Mouse (Mus musculus): ENCODE results near the gene Lrrc1. TPM values are rescaled to one million over a fixed set of nuclear protein-coding genes. Genes with fewer than 3 reads are reported as not detected.

Lrrc1 gene
- polyA plus RNA-seq, 1 experiment from 2014 or later = 10.6 TPM

DNA sequence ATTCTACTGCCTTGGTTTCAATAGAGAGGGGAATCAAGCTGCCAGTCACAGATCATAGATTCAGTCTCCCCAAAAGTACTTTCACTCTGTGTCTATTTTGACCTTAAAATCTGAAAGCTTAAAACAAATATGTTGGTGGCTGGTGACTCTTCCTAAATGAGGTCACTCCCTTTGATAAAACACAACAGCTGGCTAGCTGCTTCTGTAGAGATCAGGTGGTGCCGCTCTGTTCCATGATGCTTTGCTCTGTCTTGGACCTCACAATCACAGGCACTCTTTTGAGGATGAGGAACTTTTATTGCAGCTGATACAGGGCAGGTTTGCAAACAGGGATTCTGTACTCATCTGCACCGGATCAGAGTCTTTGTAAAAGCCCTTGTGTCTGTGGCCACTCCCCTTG, 8.8 kb upstream of the Lrrc1 start:
- H3K27me3 ChIP-seq (replicated peaks; ENCODE audit: control insufficient read depth, insufficient read depth, low read length) = no peaks in the 10 kb centered on the region
- ATAC-seq (no peak), DNase-seq (ENCODE audit: low spot score) (no peak)
- H3K36me3 ChIP-seq (ENCODE audit: control insufficient read depth, insufficient read depth, low read length) = no peaks in the 10 kb centered on the region
- H3K9me3 ChIP-seq (replicated peaks; ENCODE audit: control insufficient read depth, low read length) = no peaks in the 10 kb centered on the region
- H3K27ac ChIP-seq (ENCODE audit: low read depth, low read length) = no peak overlapping the region
- WGBS = 71% methylated on average over 2 of the region's 2 CpGs
- no peak overlapping the region for H3K9ac ChIP-seq (ENCODE audit: low read length)
- H3K4me1 ChIP-seq (ENCODE audit: control insufficient read depth, insufficient read depth, low read length) = no peaks in the 10 kb centered on the region
- no peak overlapping the region for H3K4me2 ChIP-seq (ENCODE audit: low read length)
- H3K4me3 ChIP-seq (ENCODE audit: low read depth, low read length) = no peak overlapping the region

DNA sequence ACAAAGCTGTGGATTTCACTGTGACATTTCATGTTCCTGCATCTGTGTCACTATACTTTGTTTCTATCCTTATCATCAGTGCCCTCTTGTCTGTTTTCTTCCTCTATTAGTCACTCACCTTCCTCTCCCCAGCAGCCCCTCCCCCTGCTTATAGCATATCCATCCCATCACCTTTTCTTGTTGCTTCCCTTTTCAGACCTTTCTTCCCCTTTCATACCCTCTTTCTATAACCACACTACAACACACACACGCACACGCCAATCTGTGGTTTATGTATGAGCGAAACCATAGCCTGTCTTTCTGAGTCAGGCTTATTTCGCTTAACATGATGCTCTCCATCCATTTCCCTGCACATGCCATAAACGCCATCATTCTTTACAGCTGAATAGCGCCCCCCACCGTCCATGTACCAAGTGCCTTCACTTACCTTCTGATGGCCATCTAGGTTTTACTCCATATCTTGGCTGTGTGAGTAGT, 6.4 kb upstream of the Lrrc1 start:
- no peaks in the 10 kb centered on the region for H3K36me3 ChIP-seq (ENCODE audit: control insufficient read depth, insufficient read depth, low read length)
- DNase-seq (ENCODE audit: low spot score) (no peak), ATAC-seq (no peak)
- H3K4me3 ChIP-seq (ENCODE audit: low read depth, low read length) = no peak overlapping the region
- no peaks in the 10 kb centered on the region for H3K4me1 ChIP-seq (ENCODE audit: control insufficient read depth, insufficient read depth, low read length)
- H3K9ac ChIP-seq (ENCODE audit: low read length) = no peak overlapping the region
- no peak overlapping the region for H3K4me2 ChIP-seq (ENCODE audit: low read length)
- H3K9me3 ChIP-seq (replicated peaks; ENCODE audit: control insufficient read depth, low read length) = no peaks in the 10 kb centered on the region
- no peak overlapping the region for H3K27ac ChIP-seq (ENCODE audit: low read depth, low read length)
- 70% methylated on average over 7 of the region's 7 CpGs for WGBS
- H3K27me3 ChIP-seq (replicated peaks; ENCODE audit: control insufficient read depth, insufficient read depth, low read length) = no peaks in the 10 kb centered on the region

DNA sequence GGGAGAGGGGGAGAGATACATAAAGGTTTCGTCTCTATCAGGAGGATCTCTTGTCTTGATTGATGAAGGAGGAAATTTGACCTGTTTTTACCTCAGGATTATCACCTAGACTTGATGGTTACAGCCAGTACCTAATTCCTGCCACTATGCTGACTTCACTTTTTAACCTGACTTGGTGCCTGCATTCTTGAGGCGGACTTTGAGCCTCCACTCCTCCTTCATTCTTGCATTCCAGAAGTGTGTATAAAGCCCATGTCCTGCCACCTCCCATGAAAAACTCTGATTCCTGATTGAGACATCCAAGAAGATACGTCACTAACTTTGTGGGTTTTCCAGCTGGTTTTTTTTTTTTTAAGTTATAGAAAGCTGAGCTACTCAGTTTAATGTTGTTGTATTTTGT, 1.3 kb upstream of the Lrrc1 start:
- 62% methylated on average over 3 of the region's 3 CpGs for WGBS
- Histone ChIP-seq H3K4me2 (ENCODE audit: low read length) (no peak overlapping the region), H3K9ac (ENCODE audit: low read length) (no peak overlapping the region; the same call in 1 of the 2 replicates), H3K27ac (ENCODE audit: low read depth, low read length) (no peak overlapping the region), H3K4me1 (ENCODE audit: control insufficient read depth, insufficient read depth, low read length) (peaks cover 16% of the 10 kb centered on the region), H3K4me3 (ENCODE audit: low read depth, low read length) (no peak overlapping the region), H3K36me3 (ENCODE audit: control insufficient read depth, insufficient read depth, low read length) (no peaks in the 10 kb centered on the region), H3K27me3 (replicated peaks; ENCODE audit: control insufficient read depth, insufficient read depth, low read length) (no peaks in the 10 kb centered on the region), H3K9me3 (replicated peaks; ENCODE audit: control insufficient read depth, low read length) (no peaks in the 10 kb centered on the region)
- ATAC-seq (no peak), DNase-seq (ENCODE audit: low spot score) (no peak)

DNA sequence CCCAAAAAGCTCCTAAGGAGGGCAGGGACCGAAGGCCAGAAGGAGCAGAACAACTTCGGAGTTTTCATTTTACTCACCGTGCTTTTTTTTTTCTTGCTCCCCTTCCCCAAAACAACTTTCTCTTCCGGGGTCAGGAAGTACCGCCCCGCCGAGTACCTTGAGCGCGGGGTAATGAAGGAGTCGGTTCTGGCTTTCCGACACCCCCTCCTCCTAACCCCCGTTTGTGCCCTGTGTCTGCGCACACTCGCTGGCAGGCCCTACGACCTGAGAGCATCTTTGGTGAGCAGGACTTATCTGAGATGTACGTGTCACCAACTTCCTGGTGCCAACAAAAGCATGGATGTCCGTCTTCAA, 375 bp upstream of the Lrrc1 start:
- H3K4me2 ChIP-seq (ENCODE audit: low read length) = peak overlapping the region; percentile 90
- ATAC-seq = peak; percentile 52
- H3K36me3 ChIP-seq (ENCODE audit: control insufficient read depth, insufficient read depth, low read length) = no peaks in the 10 kb centered on the region
- peak overlapping the region; percentile 77 for H3K4me3 ChIP-seq (ENCODE audit: low read depth, low read length)
- no peaks in the 10 kb centered on the region for H3K27me3 ChIP-seq (replicated peaks; ENCODE audit: control insufficient read depth, insufficient read depth, low read length)
- no peaks in the 10 kb centered on the region for H3K9me3 ChIP-seq (replicated peaks; ENCODE audit: control insufficient read depth, low read length)
- 0 out of 2 replicates have a peak overlapping the region, but pooled peaks have one; percentile 14 for H3K27ac ChIP-seq (ENCODE audit: low read depth, low read length)
- peaks cover 16% of the 10 kb centered on the region for H3K4me1 ChIP-seq (ENCODE audit: control insufficient read depth, insufficient read depth, low read length)
- peak overlapping the region; percentile 81 for H3K9ac ChIP-seq (ENCODE audit: low read length)
- no peak for DNase-seq (ENCODE audit: low spot score)
- WGBS = 0% methylated on average over 17 of the region's 17 CpGs

- peak; percentile 45 for ATAC-seq
- no peak overlapping the region for H3K27ac ChIP-seq (ENCODE audit: low read depth, low read length)
Measured at GRCm38 (mm10) chr9:77543351-77544321, 1.0 kb downstream of the Lrrc1 start.

DNA sequence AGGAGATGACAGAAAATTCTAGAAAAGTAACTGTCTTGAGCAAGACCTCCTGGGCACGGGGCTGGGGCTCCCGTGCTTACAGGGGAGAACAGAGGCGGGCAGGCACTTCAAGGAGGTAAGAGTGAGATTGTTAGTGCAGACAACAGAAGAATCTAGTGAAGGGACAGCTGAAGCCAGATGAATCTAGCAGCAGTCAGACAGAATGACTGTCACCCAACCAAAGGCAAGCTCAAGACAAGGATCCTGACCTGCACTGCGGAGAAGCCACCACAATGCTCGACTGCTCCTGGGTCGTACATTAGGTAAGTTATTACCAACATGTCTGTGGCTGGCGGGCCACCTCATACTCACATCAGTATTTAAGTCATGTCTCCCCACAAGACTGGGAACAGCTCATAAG, 3.1 kb downstream of the Lrrc1 start:
- no peak for DNase-seq (ENCODE audit: low spot score)
- no peak overlapping the region for H3K4me3 ChIP-seq (ENCODE audit: low read depth, low read length)
- no peak overlapping the region for H3K27ac ChIP-seq (ENCODE audit: low read depth, low read length)
- H3K4me1 ChIP-seq (ENCODE audit: control insufficient read depth, insufficient read depth, low read length) = peaks cover 19% of the 10 kb centered on the region
- no peaks in the 10 kb centered on the region for H3K9me3 ChIP-seq (replicated peaks; ENCODE audit: control insufficient read depth, low read length)
- H3K27me3 ChIP-seq (replicated peaks; ENCODE audit: control insufficient read depth, insufficient read depth, low read length) = no peaks in the 10 kb centered on the region
- WGBS = 93% methylated on average over 7 of the region's 7 CpGs
- no peak for ATAC-seq
- H3K36me3 ChIP-seq (ENCODE audit: control insufficient read depth, insufficient read depth, low read length) = no peaks in the 10 kb centered on the region
- no peak overlapping the region for H3K9ac ChIP-seq (ENCODE audit: low read length)
- no peak overlapping the region for H3K4me2 ChIP-seq (ENCODE audit: low read length)

More at GRCm38 (mm10) chr9:77543351-77544321, 1.0 kb downstream of the Lrrc1 start:
- H3K4me1 ChIP-seq (ENCODE audit: control insufficient read depth, insufficient read depth, low read length) = peaks cover 16% of the 10 kb centered on the region
- peak; percentile 46 for DNase-seq (ENCODE audit: low spot score)
- H3K36me3 ChIP-seq (ENCODE audit: control insufficient read depth, insufficient read depth, low read length) = no peaks in the 10 kb centered on the region
- H3K27me3 ChIP-seq (replicated peaks; ENCODE audit: control insufficient read depth, insufficient read depth, low read length) = no peaks in the 10 kb centered on the region
- no peaks in the 10 kb centered on the region for H3K9me3 ChIP-seq (replicated peaks; ENCODE audit: control insufficient read depth, low read length)
- peak overlapping the region; percentile 90 for H3K4me2 ChIP-seq (ENCODE audit: low read length)
- H3K4me3 ChIP-seq (ENCODE audit: low read depth, low read length) = peak overlapping the region; percentile 77
- H3K9ac ChIP-seq (ENCODE audit: low read length) = peak overlapping the region; percentile 81
- WGBS = under 1% methylated on average over 40 of the region's 40 CpGs

GRCm38 (mm10) chr9:77539232-77539631, 5.4 kb downstream of the Lrrc1 start:
- H3K4me3 ChIP-seq (ENCODE audit: low read depth, low read length) = no peak overlapping the region
- H3K4me1 ChIP-seq (ENCODE audit: control insufficient read depth, insufficient read depth, low read length) = peaks cover 37% of the 10 kb centered on the region
- DNase-seq (ENCODE audit: low spot score) (no peak), ATAC-seq (no peak)
- H3K27ac ChIP-seq (ENCODE audit: low read depth, low read length) = no peak overlapping the region
- 92% methylated on average over 9 of the region's 9 CpGs for WGBS
- H3K4me2 ChIP-seq (ENCODE audit: low read length) = no peak overlapping the region
- H3K27me3 ChIP-seq (replicated peaks; ENCODE audit: control insufficient read depth, insufficient read depth, low read length) = no peaks in the 10 kb centered on the region
- no peaks in the 10 kb centered on the region for H3K9me3 ChIP-seq (replicated peaks; ENCODE audit: control insufficient read depth, low read length)
- no peak overlapping the region for H3K9ac ChIP-seq (ENCODE audit: low read length)
- H3K36me3 ChIP-seq (ENCODE audit: control insufficient read depth, insufficient read depth, low read length) = no peaks in the 10 kb centered on the region

DNA sequence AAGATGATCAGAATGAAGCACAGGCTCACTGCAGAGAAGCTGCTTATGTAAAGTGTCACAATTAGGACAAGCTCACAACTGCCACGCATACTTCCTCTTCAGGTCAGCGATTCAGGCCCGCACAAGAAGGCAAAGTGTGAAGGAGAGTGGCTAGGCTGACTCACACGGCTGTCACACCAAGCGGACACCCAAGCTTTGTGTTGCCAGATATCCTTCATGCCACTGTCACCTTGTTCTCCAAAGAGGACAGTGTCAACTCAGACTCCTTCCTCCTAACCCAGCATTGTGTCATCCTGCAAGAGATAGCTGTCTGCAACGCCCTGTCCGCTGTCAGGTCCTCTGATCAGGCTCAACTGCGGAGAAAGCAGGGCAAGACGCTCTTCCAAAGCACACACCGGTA, 7.3 kb downstream of the Lrrc1 start:
- H3K27ac ChIP-seq (ENCODE audit: low read depth, low read length) = no peak overlapping the region
- DNase-seq (ENCODE audit: low spot score) (no peak), ATAC-seq (no peak)
- WGBS = 85% methylated on average over 10 of the region's 10 CpGs
- H3K27me3 ChIP-seq (replicated peaks; ENCODE audit: control insufficient read depth, insufficient read depth, low read length) = no peaks in the 10 kb centered on the region
- H3K9ac ChIP-seq (ENCODE audit: low read length) = no peak overlapping the region
- no peaks in the 10 kb centered on the region for H3K36me3 ChIP-seq (ENCODE audit: control insufficient read depth, insufficient read depth, low read length)
- H3K4me2 ChIP-seq (ENCODE audit: low read length) = no peak overlapping the region
- H3K4me3 ChIP-seq (ENCODE audit: low read depth, low read length) = no peak overlapping the region
- no peaks in the 10 kb centered on the region for H3K9me3 ChIP-seq (replicated peaks; ENCODE audit: control insufficient read depth, low read length)
- peaks cover 26% of the 10 kb centered on the region for H3K4me1 ChIP-seq (ENCODE audit: control insufficient read depth, insufficient read depth, low read length)

- Histone ChIP-seq H3K4me2 (ENCODE audit: low read length) (no peak overlapping the region), H3K36me3 (ENCODE audit: control insufficient read depth, insufficient read depth, low read length) (no peaks in the 10 kb centered on the region), H3K4me1 (ENCODE audit: control insufficient read depth, insufficient read depth, low read length) (peaks cover 24% of the 10 kb centered on the region), H3K9me3 (replicated peaks; ENCODE audit: control insufficient read depth, low read length) (no peaks in the 10 kb centered on the region), H3K27ac (ENCODE audit: low read depth, low read length) (no peak overlapping the region), H3K4me3 (ENCODE audit: low read depth, low read length) (no peak overlapping the region), H3K9ac (ENCODE audit: low read length) (no peak overlapping the region), H3K27me3 (replicated peaks; ENCODE audit: control insufficient read depth, insufficient read depth, low read length) (no peaks in the 10 kb centered on the region)
- no peak for ATAC-seq
- WGBS = 68% methylated on average over 7 of the region's 7 CpGs
- no peak for DNase-seq (ENCODE audit: low spot score)
Measured at GRCm38 (mm10) chr9:77536832-77537231, 7.8 kb downstream of the Lrrc1 start.
